Mouse (Mus musculus) ovary, adult 18-20 months (tissue): Measurements from ENCODE around the gene Inf2.

Source experiments
- DNase-seq: peaks from one replicate; pipeline ENCODE4 v3.0.0; 2022; ENCODE audit warnings: low spot score, mixed read lengths

Inf2 gene

GRCm38 (mm10) chr12:112627097-112627881 lies 38.7 kb downstream of the Inf2 start:
- no peak for DNase-seq

GRCm38 (mm10) chr12:112628197-112628596 lies 39.6 kb downstream of the Inf2 start:
- DNase-seq, result no peak

GRCm38 (mm10) chr12:112628928-112629721 lies 40.5 kb downstream of the Inf2 start:
- DNase-seq, result no peak

GRCm38 (mm10) chr12:112630029-112630428 lies 41.4 kb downstream of the Inf2 start:
- no peak for DNase-seq

- DNase-seq, result no peak
These were observed 42.2 kb downstream of the Inf2 start for GRCm38 (mm10) chr12:112630796-112631195.

GRCm38 (mm10) chr12:112631472-112631871 lies 42.9 kb downstream of the Inf2 start:
- no peak for DNase-seq

- no peak for DNase-seq
These were observed 43.6 kb downstream of the Inf2 start for GRCm38 (mm10) chr12:112632084-112632777.

GRCm38 (mm10) chr12:112632907-112633306 lies 44.3 kb downstream of the Inf2 start:
- DNase-seq, result no peak

- DNase-seq, result no peak
These were observed 45.1 kb downstream of the Inf2 start for GRCm38 (mm10) chr12:112633686-112634085.

GRCm38 (mm10) chr12:112639526-112639925 lies 50.9 kb downstream of the Inf2 start:
- no peak for DNase-seq

GRCm38 (mm10) chr12:112643126-112643525 lies 54.5 kb downstream of the Inf2 start:
- DNase-seq, result no peak

- peak; percentile 99 for DNase-seq
These were observed 55.7 kb downstream of the Inf2 start, which contains the start of gene Siva1 for GRCm38 (mm10) chr12:112644180-112644854. TSS of gene Siva1 (plus strand) at chr12:112644679.

- no peak for DNase-seq
These were observed 56.4 kb downstream of the Inf2 start for GRCm38 (mm10) chr12:112644855-112645506.

- DNase-seq, result no peak
These were observed 57.6 kb downstream of the Inf2 start for GRCm38 (mm10) chr12:112646139-112646538.

GRCm38 (mm10) chr12:112648081-112648480 lies 59.5 kb downstream of the Inf2 start:
- DNase-seq, result no peak

GRCm38 (mm10) chr12:112651778-112652439 lies 63.3 kb downstream of the Inf2 start:
- DNase-seq, result no peak

- peak; percentile 62 for DNase-seq
These were observed 64.7 kb downstream of the Inf2 start for GRCm38 (mm10) chr12:112653157-112653824.

- no peak for DNase-seq
These were observed 65.5 kb downstream of the Inf2 start for GRCm38 (mm10) chr12:112654076-112654475.

GRCm38 (mm10) chr12:112658619-112659018 lies 70.0 kb downstream of the Inf2 start:
- DNase-seq, result no peak

- no peak for DNase-seq
These were observed 70.5 kb downstream of the Inf2 start for GRCm38 (mm10) chr12:112659109-112659508.
